Mouse (Mus musculus) left cerebral cortex, adult 11 months (tissue): ENCODE data around the gene Ckm.

Source experiments
- DNase-seq: peaks from one replicate; pipeline ENCODE4 v3.0.0; 2022; ENCODE audit warnings: low spot score

Gene Ckm

DNA sequence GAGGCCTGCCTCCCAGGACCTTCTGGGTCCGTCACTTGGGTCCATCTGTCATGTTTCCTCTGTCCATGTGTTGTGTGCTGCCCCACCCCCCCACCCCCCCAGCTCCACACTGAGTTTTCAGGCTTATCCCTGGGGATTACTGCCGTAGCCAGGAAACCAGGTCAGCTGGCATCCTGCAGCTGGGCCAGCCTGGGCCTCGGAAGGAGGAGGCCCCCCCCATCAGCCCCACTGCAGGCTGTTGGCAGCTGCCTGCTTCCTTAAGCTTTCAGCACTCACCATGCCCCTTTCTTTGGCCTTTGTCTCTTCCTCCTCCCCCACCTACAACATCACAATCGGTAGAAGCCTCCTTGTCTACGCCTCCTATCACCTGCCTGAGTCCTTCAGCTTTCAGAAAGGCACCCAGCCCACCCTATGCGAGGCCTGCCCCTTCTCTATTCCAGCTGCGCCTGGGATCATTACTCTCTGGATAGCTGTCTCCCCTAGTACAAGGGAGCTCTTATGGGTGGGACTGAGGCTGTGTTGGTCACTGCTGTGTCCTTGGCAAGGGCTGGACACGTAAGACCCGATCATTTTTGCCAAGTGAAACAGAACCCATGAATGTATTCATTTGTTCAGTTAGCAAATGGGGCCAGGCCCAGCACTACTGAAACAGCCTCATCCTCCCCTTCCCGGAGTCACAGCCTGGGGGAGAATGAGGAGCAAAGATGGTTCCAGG lies 15.7 kb upstream of the Ckm start:
- no peak for DNase-seq

- DNase-seq = no peak
Measured at GRCm38 (mm10) chr7:19394484-19394883, 10.1 kb upstream of the Ckm start.

- no peak for DNase-seq
Measured at GRCm38 (mm10) chr7:19399496-19400280, 4.9 kb upstream of the Ckm start.

DNA sequence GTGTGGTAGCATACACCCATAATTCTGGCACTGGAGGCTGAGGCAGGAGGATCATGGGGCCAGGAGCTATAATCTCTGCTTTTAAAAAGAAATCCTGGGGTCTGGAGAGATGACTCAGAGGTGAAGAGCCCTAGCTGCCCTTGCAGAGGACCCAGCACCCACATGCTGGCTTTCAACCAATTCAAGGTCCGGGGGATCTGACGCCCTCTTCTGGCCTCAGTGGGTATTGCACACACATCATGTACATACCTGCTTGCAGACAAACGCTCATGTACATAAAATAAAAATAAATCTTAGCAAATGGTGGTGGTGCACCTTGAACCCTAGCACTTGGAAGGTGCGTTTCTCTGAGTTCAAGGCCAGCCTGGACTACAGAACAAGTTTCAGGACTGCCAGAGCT lies 3.6 kb upstream of the Ckm start:
- DNase-seq = no peak

DNA sequence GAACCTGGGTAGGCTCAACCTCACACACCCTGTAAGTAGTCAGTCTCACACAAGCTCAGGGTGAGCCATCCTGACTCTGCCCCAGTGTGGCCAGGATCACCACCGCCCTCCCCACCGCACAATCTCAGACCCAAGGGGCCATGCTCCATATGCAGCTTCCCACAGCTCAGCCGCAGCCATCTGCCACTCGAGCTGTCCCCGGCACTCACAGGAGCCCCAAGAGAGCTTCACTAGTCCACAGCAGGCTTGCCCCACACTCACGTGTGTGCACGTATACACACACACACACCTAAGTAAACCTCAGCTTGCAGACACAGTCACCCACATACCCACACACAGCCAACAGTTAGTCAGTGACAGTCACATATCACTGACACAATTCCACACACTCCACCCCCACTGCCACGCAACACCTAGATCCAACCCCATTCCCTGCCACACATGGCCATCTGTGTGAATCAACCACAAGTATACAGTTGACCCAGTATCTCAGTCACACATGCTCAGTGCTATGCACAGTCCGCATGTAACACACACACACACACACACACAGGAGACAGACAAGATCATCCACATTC lies 2.0 kb upstream of the Ckm start:
- DNase-seq = no peak

DNA sequence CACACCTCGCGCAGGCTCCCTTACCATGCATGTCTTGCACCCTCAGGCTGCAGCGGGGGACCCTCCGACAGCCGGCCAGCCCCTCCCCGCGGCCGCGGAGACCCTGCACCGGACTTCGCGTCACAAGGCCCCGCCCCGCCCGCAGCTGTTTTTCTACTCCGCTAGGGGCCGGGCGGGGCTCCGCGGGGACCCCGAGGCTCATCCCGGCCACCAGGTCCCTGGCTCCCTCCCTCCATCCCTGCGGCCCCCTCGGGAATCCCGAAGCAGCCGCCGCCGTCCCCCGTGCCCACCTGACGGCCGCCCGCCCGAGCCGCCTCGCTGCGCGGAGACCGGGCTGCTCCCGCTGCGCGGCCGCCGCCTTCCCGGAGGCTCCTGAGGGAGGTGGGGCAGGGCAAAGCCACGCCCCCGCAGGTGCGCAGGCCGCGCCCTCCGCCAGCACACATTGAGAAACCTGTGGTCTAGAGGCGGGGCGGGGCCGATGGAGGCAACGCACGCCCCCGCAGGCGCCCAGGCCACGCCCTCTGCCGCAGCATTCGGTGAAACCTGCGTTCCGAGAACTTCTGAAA lies 762 bp upstream of the Ckm start, which contains the start of gene Klc3:
Gene Klc3, minus strand, starts transcription at position 374 of the 566 bp plus-strand sequence.
- DNase-seq = no peak

GRCm38 (mm10) chr7:19405417-19405816 lies 841 bp downstream of the Ckm start:
- DNase-seq = no peak

GRCm38 (mm10) chr7:19409753-19410152 lies 5.2 kb downstream of the Ckm start:
- no peak for DNase-seq

- DNase-seq = no peak
Measured at GRCm38 (mm10) chr7:19410766-19411344, 6.3 kb downstream of the Ckm start.

- no peak for DNase-seq
Measured at GRCm38 (mm10) chr7:19411783-19412182, 7.2 kb downstream of the Ckm start.

DNA sequence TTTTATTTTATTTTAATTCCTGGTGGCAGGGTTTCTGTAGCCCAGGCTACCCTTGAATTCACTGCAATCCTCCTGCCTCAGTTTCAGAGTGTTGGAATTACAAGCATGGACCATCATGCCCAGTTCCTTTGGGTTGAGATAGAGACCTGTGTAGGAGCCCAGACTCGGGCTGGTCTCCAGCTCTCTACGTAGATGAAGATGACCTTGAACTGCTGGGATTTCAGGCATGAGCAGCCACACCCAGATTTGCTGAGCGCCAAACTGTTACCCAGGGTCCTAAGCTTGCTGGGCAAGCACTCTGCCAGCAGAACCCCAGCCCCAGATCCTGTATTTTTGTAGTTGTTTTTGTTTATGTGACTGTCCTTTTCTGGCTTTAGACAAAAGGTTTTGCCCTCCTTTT lies 8.9 kb downstream of the Ckm start:
- no peak for DNase-seq

GRCm38 (mm10) chr7:19416590-19416989 lies 12.0 kb downstream of the Ckm start:
- DNase-seq = no peak

DNA sequence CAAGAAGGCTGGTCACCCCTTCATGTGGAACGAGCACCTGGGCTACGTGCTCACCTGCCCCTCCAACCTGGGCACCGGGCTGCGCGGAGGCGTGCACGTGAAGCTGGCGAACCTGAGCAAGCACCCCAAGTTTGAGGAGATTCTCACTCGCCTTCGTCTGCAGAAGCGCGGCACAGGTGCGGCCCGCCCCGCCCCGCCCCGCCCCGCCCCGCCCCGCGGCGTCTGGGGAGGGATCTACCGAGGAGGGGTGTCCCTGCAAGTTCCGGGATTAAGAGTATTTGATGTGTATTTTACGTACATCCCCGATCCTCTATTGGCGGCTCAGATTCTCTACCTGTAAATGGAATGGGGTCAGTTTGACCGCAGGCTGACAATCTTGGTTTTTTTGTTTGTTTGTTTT lies 15.5 kb downstream of the Ckm start:
- DNase-seq = no peak

GRCm38 (mm10) chr7:19420821-19421636 lies 16.5 kb downstream of the Ckm start:
- DNase-seq = peak; percentile 83

- DNase-seq = no peak
Measured at GRCm38 (mm10) chr7:19423083-19423482, 18.5 kb downstream of the Ckm start.

- DNase-seq = no peak
Measured at GRCm38 (mm10) chr7:19424051-19424450, 19.5 kb downstream of the Ckm start.

DNA sequence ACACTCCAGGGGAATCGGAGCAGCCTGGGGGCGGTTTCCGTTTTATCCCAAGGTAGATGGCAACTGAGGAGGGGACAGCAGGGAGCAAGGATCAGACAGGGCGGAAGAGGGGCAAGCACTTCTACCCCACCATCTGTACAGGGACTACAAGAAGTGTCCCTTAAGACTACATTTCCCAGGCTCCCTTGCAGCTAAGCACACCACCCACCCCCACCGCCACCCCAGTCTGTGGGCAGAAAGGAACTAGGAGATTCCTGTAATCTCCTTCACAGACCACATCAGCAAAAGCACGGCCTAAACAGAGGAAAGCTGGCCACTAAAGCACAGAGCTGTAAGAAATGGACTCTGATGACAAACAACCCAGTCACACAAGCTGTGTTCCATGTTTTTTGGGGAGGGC lies 21.8 kb downstream of the Ckm start:
- no peak for DNase-seq

DNA sequence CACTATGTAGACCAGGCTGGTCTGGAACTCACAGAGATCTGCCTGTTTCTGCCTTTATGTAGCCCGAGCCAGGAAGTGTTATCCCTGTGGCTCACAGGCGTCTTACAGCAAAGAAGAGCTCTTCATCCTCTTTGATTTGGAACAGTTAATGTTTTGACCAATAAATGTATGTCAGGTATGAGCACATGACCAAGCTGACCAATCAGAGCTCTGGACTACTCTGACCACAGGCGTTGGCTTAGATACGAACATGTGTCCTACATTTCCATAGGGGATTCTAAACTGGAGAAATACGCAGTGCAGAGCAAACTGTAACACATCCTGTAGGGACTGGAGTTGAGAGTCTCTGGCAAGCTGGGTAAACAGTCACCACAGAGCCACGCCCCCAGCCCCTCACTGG lies 22.3 kb downstream of the Ckm start:
- no peak for DNase-seq

DNA sequence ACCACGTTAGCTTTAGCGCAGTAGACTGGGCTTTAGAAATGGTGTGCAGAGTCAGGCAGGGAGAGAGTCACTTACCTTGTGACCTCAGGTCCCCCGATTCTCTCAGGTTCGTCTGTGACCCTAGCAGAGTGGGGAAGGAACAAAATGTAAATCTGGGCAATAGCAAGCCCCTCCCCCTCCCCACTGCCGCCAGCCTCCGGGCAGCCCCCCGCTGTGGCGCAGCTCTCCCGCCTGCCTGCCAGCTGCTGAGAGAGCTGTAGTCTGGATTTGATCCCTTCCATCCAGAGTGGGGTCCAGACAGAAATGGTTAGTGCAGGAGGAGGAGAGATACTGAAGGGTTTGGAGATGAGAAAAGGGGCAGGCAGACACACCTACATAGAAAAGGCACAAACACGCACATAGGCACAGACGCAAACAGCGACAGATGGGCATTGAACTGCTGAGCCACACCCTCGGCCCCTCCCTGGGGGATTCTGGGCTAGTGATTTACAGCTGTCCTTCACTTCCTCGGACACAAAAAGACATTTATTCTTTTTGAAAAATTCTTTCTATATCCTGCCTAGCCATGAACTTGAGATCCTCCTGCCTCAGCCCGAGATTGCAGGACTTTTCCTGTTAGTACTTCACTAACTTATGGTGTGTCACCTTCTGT lies 23.5 kb downstream of the Ckm start:
- no peak for DNase-seq

DNA sequence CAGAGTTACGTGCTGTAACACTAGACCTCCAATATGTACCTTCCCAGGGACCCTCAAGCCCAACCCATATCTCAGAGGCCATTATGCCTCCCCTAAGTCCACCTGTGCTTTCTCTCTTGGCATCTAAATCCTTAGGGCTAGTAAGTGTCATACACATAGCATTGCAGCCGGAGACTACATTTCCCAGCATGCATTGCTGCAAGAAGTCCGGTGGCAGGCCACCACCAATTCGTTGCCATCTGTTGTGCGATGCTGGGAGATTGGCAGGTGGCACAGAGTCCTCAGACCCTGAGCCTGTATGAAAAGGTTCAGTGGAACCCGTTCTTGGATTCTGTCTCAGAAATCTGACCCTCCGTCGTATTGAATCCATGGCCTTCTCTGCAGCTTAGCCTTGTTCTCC lies 25.1 kb downstream of the Ckm start:
- no peak for DNase-seq

DNA sequence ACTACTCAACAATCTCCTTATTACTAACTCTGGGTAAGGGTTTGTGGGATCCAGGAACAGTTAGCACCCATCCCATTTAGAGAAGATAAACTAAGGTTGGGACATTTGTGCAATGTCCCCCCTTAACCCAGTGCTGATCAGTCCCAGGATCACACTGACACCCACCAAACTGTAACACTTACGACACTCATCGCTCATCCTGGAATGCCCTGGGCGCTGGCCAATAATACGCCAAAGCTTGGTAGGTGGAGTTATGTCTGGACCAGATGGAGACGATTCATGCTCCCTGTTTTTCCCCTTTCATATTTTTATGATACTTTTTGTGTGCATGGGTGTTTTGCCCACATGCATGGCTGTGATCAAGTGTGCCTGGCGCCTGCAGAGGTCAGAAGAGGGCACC lies 25.8 kb downstream of the Ckm start:
- DNase-seq = no peak
